Mouse (Mus musculus) cerebellum, postnatal 10 days (tissue): ENCODE data around the gene Cyp4f39.
A peak's percentile ranks its signal among the peaks of the same experiment; 100 is the strongest.
"Not testable (repeated sequence)": the region's sequence is repeated elsewhere in the genome, so short reads cannot be mapped to it uniquely, and the experiment has no call there.

Experiments used
- DNase-seq, 2 experiments: peaks; one replicate each; pipeline ENCODE4 v3.0.0; 2021; ENCODE audit warnings: mixed read lengths in 2 of 2

Gene Cyp4f39

DNA sequence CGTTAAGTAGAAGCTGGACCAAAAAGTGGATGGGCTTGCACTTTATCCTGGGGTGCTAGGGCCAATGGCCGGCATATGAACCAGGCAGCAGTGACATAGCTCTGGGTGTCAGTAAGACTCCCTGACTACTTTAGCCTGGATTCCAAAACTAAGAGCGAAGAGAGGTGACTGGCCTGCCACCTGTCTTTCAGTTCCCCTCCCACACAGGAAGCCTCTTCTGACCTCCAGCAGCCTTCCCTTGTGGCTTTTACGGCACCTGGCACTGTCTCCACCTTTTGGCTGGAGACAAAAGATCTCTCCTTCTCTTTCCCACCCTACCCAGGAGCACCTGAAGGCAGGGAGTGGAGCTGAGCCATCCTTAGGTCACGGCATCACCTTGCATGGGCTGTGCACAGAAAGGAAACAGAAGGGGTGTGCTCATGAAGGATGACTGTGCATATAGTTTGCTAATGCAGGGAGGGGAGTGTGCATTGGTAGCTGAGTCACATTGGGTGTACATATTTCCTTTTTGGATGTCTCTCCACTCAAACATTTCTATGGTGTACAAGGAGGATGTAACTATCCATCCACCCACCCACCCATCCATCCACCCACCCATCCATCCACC lies 22.5 kb downstream of the Cyp4f39 start:
- DNase-seq, result no peak

DNA sequence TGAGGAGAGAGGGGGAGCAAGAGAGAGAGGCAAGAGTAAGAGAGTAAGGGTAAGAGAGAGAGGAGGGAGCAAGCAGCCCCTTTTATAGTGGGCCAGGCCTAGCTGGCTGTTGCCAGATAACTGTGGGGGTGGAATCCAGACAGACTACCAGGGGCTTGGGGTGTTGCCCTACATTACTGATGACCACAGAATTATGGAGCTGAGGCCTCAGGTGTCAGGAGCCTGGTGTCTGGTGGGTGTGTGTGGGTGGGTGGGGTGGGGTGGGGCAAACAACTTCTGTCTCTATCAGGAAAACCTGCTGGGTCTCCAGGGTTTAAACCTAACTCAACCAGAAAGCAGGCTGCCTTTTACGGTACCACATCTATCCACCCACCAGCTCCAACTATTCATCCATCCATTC lies 24.7 kb downstream of the Cyp4f39 start:
- no peak for DNase-seq

DNA sequence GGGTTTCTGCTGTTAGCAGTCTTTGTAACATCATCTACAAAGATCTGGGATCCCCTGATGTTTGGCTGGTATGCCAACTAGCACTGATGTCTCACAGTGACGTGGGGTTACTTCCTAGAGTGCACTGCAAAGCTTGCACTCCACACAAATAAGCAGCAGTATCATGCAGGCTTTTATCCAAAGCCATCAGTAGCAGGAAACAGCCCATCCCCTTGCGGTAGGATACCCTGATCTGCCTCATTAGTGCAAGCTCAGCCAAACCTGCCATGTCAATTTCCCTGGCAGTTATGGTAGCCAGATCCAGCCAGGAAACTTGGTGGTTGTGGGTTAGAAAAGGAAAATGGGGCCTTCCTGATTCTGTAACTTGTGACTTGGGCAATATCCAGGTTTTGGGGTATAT lies 26.2 kb downstream of the Cyp4f39 start:
- DNase-seq, result no peak

DNA sequence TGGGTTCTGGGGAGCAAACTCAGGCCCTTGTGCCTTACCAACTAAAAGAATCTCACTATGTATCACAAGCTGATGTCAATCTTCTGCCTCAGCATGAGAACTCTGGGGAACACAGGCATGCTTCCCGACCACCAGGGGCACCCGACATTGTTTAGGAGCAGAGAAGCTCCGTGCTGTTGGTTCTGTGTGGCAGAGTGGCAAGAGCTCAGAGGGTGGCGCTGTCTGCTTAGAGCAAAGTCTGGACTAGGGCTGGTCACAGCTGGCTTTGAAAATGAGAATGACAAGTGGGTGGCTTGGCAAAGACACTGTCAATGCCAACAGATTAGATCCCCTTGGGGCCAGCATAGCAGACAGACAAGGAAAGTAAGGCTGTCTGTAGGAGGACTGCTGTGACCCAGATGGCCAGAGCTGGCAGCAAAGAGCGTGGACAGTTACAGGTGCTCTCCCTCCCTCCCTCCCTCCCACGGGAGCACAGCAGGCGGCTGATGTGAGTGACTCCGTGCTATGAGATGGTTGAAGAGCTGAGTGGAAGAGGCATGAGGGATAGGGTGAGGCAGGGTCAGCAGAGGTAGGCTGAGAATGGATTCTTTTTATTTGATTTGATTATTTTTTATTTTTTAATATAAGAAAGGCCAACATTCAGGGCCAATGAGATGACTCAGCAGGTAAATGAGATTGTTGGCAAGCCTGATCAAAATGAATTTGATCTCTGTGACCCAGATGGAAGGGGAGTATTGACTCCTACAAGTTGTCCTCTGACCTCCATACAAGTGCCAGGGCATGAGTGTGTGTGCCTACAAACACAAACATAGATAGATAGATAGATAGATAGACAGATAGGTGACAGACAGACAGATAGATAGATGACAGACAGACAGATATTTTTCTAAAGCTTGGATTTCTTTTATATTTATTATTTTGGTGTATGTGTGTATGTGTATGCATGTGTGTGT lies 27.3 kb downstream of the Cyp4f39 start:
- DNase-seq, result peak; percentile 33 to 36

DNA sequence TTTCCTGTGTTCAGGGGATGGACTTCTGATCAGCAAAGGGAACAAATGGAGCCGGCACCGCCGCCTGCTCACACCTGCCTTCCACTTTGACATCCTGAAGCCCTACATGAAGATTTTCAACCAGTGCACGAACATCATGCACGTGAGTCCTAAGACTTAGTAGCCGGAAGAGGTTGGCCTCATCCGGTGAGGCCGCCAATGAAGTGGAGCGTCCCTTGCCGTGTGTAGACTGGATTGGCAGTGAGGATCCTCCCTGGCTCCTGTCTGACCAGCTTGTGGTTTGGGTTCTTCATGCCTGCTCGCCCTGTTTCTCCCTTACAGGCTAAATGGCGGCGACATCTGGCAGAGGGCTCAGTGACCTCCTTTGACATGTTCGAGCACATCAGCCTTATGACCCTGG lies 29.2 kb downstream of the Cyp4f39 start:
- DNase-seq, result no peak

DNA sequence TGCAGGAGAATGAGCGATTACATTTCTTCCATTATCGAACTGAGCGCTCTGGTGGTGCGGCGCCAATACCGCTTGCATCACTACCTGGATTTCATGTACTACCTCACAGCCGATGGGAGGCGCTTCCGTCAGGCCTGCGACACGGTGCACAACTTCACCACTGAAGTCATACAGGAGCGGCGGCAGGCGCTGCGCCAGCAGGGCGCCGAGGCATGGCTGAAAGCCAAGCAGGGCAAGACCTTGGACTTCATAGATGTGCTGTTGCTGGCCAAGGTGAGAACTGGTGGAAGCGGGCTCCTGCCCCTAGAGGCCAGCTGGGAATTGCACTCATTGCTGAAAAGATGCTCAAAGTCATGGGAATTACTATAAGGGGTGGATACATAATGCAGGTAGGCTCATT lies 30.7 kb downstream of the Cyp4f39 start:
- peak; percentile 93 for DNase-seq

DNA sequence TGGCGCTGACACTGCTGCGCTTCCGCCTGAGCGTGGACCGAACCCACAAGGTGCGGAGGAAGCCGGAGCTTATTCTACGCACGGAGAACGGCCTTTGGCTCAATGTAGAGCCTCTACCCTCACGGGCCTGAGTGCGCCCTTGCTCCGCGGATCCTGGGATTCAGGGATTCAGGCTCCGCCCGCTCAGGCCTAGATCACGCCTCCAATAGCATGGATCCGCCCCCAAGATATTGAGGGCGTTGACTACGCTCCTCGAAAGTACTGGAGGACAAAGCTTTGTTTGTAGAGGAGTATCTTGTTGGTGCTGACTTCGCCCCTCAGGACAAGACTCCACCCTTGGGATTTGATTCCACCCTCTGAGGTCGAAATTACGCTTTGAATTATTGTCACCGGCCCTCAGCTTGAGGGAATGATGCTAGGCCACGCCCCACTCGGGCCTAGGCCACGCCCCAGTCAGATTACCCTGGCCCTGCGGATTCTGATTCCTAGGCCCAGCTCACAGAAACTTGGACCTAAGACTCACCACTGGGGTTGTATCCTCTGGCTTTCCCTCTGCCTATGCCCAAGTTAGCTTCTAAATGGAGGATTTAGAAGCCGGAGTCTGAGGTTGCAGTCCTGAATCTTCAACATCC lies 39.9 kb downstream of the Cyp4f39 start:
- DNase-seq, result peak in 1 of 2 experiments; percentile 19

DNA sequence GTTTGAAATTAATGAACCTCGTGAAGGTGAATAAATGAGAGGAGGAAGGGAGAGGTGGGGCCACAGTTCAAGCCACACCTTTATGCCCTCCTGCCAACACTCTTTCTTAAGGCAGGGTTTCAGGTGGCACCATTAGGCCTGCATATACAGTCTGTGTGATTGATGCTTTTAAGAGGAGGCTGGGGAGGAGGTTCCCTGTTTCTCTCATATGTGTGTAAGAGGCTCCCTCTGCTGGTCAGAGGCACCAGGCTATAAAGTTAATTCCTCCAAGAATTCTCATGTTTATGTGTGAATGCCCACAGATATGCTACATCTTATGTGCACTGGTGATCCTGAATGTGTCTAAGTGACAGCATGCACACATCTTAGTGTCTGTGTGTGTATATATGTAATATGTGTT lies 42.1 kb downstream of the Cyp4f39 start:
- DNase-seq, result peak; percentile 84 to 87

DNA sequence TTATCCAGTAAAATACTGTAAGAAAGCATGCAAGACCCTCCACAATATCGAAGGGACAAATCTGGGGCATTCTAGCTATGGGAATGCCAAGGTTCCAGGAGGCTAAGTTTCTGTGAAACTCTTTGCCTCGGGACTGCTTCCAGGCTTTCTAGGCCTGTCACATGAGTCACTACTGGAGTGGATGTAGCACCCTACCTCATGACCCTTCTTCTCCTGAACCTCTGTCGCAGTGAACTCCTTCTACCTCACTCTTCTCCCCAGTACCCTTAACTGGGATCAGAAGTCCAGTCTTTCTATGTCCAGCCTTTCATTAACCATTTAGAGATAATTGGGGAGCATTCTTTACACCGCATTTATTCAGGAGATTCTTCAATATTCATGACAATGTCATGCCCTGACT lies 48.0 kb downstream of the Cyp4f39 start:
- DNase-seq, result not testable (repeated sequence)

DNA sequence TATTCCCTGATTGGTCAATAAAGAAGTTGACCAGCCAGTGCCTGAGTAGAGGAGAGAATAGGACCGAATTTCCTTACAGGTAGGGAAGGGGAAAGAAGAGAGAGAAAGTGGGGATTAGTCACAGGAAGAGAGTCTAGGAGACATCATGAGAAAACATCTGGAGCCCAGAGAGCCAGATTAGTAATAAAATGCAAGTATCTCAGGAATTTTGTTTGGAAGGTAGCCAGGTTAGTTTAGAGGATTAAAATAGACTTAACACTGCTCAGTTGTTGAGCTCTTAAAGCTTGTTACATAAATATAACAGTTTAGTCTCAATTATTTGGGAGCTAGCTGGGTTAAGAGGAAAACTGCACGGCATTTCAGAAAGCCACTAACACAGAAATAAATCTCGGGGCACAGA lies 48.5 kb downstream of the Cyp4f39 start:
- DNase-seq, result no peak

DNA sequence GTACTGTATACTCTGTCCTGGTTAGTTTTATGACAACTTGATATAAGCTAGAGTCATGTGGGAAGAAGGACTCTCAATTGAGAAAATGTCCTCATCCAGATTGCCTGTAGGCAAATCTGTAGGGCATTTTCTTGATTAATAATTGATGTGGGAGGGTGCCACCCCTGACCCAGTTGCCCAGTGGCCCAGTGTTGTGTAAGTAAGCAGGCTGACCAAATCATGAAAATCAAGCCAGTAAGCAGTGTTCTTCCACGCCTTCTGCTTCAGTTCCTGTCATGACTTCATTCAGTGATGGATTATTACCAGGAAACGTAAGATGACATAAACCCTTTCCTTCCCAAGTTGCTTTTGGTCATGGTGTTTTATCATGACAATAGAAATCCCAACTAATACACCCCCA lies 50.6 kb downstream of the Cyp4f39 start:
- no peak for DNase-seq

DNA sequence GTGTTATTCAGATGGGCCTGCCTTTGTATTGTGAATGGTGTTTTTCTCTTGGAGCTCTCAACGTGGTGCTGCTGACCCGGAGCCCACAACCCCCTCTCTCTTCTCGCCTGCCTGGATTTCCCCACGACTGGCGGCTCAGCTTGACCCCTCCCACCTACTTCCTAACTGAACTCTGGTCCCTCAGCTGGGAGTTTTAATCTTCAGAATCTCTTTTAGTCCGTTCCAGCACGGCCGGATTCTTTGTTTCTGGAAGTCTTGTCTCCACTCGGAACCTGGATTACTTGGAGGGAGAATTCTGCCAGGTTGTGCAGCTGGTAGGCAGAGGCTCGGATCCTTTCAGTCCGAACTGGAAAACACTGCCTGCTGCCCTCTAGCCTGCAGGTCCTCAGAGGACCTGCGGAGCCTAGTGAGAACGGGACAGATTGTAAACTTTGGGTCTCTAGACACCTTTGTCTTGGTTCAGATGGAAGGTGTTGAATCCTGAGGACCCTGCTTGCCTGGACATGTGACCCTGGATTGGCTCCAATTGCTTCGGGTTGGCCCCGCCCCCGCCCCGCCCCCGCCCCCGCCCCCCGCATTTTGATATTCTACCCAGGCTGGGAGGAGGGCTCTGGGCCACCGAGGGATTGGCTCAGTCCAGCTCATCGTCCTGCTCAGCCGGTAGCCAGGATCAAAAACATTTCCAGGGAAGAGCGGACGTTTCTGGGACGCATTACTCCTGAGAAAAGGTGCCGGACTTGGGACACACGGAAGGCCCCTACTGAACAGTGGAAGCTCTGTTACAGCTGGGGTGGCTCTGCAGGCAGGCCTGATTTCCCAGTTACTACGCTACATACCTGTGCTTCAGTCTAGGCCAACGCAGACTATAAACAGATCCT lies 53.6 kb downstream of the Cyp4f39 start, which contains the start of gene Cyp4f17:
TSS of gene Cyp4f17 (plus strand) at position 200 of the 878 bp plus-strand sequence.
- peak; percentile 61 to 72 for DNase-seq

DNA sequence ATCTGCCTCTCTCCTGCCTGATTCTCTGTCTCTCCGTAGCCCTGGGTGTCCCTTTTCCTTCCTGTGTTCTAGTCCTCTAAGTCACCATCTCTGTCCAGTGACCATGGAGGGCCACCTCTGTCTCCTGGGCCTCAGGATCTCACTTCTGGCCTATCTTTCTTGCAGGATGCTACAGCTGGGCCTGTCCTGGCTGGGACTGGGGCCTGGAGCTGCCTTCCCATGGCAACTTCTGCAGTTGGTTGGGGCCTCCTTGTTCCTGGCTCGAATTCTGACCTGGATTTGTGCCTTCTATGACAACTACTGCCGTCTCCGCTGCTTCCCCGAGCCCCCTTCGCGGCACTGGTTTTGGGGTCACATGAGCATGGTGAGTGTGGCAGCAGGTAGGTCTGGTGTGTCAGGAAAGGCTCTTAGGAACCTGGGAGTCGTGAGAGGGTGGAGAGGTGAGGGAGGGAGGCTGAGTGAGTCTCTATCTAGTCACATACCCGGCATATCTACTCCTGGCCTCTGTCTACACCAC lies 54.3 kb downstream of the Cyp4f39 start:
- DNase-seq, result peak; percentile 17 to 33

DNA sequence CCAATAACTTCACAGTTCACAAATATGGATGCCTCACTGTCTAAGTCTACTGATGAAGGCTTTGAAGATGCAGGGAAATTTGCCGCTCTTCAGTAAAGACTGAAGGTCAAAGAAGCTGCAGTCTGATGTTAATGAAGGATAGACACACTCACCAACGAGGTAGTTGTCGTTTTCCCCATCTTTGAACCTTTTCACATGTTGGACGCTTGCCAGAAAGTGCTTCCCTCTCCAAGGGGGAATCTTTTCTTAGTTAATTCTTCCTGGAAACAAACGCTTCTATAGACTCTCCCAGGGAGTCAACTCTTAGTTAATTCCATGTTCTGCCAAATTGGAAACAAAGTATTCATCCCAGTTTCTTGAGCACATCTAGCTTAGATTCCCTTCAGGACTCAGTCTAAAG lies 63.6 kb downstream of the Cyp4f39 start:
- no peak for DNase-seq

DNA sequence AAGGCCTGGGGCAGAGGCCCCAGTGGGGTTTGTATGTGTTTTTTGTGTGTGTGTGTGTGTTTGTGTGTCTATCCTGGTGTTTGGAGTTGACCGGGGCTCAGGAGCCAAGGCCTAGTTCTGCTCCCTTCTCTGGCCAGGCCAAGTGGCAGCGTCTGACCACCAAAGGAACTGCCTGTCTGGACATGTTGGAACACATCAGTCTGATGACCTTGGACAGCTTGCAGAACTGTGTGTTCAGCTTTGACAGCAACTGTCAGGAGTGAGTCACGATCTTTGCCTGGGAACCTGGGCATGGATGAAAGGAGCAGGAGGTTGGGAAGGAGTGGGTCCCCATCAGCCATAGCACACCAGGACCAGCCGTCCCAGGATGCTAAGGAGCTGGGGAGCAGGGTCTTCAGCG lies 69.5 kb downstream of the Cyp4f39 start:
- no peak for DNase-seq

DNA sequence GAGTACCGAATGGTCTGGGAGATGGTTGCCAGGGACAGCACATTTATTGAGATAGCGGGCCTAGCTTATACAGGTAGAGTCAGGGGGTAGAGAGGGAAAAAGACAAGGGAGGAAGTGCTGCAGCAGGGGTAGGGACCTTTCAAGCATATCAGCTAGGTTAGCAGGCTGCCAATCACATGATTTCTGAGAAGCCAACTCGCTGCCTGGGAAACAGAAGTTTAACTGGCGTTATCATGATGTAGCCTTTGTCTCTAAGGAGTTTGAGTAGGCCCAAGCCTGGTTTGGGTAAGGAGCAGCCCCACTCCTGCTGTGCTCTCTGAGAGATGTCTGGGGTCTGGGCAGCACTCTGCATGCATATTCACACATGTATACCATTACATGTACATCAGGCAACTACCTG lies 69.9 kb downstream of the Cyp4f39 start:
- DNase-seq, result no peak

DNA sequence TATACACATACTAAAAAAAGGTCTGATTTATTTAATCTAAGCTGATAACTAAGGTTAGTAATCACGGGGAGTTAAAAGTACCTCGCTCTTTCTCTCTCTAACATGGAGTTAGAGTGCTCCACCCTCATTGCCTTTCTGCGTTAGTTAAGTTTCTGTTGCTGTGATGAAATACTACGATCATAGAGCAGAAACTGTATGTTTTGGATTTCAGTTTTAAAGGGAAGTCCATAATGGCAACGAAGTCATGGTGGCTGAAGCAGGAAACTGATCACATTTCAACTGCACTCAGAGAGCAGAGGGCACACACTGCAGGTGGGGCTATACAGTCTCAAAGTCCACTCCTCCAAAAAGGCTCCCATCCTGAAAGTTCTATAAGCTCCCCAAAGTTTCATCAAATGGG lies 70.3 kb downstream of the Cyp4f39 start:
- DNase-seq, result no peak

DNA sequence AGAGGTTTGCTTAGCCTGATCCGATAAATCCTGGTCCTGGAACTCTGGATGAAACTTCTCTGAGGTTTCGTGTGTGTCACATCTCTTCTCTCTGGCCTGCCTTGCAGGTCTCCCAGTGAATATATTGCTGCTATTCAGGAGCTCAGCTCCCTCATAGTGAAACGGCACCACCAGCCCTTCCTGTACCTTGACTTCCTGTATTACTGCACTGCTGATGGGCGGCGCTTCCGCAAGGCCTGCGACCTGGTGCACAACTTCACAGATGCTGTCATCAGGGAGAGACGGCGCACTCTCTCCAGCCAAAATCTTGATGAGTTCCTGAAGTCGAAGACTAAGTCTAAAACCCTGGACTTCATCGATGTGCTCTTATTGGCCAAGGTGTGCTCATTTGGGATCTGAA lies 71.4 kb downstream of the Cyp4f39 start:
- no peak for DNase-seq

DNA sequence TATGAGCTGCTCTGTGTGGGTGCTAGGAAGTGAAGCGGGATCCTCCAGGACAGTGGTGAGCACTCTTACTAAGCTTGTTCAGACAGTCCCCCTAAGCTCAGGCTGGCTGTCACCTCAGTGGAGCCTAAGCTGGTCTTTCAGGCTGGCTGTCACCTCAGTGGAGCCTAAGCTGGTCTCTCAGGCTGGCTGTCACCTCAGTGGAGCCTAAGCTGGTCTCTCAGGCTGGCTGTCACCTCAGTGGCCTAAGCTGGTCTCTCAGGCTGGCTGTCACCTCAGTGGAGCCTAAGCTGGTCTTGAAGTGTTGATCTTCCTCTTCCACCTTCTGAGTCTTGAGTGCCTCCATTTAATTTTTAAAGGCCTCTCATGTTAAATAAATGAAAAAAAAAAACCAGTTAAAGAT lies 73.8 kb downstream of the Cyp4f39 start:
- not testable (repeated sequence) for DNase-seq

DNA sequence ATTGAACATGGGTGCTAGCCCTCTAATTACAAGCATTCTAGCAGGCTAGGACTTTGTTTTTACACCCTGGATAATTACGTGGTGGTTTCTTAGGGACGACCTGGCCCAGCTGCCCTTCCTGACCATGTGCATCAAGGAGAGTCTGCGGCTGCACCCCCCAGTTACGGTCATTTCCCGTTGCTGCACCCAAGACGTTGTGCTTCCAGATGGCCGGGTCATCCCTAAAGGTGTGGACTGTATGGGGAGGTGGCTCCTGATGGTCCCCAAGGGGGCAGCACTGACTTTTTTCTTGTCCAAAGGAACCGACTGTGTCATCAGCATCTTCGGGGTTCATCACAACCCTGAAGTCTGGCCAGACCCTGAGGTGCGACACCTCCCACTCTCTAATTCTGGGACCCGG lies 75.2 kb downstream of the Cyp4f39 start:
- peak; percentile 11 to 12 for DNase-seq

DNA sequence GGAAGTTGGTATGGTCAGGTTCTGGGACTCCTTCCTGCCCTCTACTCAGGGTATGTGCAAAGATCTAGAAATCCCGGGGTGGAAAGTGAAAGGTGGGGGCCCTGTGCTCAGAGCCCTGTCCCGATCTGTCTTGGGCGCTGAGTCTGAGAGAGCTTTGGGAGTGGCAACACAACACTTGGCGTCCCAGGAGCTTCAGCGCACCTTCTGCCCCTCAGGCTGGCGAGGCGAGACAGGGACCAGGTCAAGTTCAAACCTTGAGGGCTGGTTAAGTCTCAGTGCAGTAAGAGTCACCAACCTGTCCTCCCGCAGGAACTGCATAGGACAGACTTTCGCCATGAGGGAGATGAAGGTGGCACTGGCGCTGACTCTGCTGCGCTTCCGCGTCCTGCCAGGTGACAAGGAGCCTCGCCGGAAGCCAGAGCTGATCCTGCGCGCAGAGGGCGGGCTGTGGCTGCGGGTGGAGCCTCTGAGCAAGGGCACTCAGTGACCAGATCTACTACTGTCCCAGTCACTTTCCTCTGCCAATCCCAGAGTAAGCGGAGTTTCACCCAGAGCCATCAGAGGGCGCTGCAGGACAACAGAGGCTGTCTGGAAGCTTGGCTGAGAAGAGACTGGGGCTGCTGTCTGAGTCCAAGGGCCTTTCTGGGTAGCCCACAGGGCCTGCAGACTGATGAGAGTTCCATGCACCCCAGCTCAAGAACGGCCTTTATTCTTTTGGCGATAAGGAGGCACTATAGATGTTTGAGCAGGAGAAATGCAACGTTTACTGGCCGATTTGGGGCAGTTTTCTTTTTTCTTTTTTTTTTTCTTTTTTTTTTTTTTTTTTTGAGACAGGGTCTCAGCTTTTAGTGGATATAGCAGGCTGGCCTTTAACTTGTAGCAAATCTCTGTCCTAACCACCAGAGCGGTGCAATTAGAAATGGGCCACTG lies 76.2 kb downstream of the Cyp4f39 start:
- peak; percentile 95 to 96 for DNase-seq
